Mouse (Mus musculus) B cell, adult 67 days (primary cell): ENCODE results near the gene Acads. TPM values are rescaled to one million over a fixed set of nuclear protein-coding genes. Genes with fewer than 3 reads are reported as not detected.

ENCODE experiments used
- total RNA-seq, 2 experiments: library from RNA; stranded (reverse); gene quantifications; 4 replicates each; pipeline ENCODE4 v1.2.4; 2023

The Acads gene
- total RNA-seq: 10 to 100 TPM; 15.7 to 20.1 TPM

DNA sequence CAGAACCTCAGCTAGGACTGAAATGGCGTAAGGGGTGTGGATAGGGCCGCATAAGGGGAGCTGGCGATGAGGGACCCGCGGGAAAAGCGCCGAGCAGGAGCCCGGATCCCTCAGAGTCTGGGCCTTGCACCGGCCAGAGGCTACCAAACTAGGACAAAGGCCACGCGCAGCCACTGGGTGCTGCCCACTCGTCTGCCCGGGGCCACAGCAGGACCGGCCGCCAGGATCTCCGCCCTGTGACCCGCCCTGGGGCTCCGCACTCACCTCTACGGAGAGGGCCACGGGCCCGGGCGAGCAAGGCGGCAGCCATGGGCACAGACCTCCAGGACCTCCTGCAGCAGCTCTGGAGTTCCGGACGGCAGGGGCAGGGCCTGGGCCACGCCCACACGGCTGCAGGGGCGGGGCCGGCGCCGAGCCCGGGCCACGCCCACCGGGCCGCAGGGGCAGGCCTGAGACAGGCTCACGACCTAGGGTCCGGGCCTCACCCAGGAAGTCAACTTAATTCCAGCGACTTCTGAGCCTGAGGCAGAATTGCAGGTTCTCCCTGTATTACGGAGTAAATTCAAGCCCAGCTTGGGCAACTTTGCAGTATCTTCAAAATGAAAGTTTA is at the start of gene Acads:
TSS of gene Acads (minus strand) at position 386 of the 610 bp plus-strand sequence.

DNA sequence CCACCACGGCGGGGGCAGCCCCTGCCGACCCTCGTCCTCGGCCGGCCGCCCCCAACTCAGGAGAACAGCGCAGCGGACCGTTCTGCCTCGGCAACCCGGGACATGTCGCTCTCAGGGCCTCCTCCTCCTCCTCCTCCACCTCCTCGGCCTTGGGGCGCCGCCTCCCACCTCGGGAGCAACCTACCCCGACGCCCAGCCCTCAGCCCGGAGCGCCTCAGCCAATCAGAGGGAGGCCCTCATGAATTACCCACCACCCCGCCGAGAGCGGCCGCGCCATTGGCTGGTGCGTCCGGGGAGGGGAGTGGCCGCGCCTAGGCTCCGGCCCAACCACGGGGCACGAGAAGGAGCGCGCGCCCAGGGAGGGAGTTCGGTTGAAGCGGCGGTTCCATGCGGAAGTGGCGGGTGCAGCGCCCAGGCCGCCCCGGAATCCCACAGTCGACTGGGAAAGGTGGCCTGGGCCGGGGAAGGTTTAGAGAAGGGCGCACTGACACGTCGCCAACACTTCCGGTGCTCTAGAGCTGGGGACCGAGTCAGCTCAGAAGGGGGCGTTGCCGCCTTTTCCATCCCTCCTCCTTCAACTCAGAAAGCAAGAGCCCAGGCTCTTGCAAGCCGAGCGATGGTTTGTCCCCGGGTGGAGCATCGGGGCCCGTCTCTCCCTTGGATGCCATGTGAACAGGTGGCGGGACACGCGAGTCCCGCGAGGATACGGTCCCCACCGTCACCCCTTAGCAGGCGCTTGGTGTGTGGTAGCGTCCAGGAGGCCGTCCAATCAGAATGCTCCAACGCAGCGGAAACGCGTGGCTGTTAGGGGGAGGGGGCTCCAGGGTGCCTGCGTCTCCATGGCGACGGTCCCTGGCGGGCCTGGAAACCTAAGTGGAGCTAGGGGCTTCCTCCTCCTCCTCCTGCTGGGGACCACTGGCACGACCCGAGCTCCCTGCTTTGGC is 39.2 kb upstream of the Acads start, which contains the start of gene Mlec:
TSS of gene Mlec (minus strand) at position 140 of the 944 bp plus-strand sequence.

DNA sequence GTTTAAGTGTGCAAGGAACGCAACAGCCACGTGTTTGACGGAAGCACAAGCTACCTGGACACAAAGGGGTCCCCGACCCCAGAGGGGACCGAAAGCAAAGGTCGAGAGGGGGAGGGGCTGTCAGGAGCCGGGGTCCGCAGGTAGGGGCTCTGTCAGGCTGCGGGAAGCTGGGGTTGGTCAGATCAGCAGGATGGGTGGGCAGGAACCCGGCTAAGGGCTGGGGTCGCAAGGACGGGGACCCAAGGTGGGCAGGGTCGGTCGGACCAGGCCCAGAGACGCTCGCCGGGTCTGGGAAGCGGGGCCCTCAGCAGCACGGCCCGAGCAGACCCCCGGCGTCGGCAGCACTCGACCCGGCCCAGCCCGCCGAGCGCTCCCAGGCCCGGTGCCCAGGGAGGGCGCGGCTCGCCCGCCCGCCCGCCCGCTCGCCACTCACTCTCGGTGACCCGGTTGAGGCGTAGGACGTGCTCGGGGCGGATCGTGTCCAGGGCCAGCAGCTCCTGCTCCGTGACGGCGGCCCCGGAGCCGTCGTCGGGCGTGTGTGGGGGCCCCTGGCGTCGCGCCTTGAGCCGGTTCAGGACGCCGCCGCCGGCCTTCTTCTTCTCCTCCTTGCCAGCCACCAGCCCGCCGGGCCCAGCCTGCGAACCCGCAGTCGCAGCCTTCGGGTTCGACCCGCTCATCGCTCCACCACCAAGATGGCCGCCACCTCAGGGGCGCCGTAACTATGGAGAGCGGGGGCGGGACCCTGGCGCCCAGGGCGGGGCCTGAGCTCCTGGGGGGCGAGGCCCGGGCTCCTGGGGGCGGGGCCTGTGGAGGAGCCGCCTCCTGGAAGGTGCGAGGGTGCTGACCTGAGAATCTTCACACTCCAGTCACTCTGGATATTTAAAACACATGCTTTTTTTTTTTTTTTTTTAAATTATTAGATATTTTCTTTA is 15.4 kb upstream of the Acads start, which contains the start of gene Unc119b:
TSS of gene Unc119b (minus strand) at position 742 of the 932 bp plus-strand sequence.

DNA sequence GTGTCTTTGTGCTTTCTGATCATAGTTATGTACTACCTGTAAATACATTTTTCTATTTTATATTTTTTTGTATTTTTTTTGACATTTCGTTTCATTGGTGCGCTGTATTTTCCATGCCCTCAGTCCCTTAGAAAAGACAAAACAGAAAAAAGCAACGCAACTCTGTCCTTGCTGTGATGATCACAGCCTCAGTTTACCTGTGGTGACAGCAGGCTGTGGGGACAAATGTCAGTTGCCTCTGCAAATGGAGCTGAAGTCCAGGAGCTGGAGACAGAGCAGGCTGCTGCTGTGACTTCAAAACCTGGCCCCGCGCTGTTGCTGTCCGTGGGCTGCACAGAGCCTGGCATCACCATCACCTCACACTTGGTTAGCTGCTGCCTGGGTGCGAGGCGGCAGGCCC is 21.0 kb downstream of the Acads start, which contains the start of gene Gm10401:
TSS of gene Gm10401 (minus strand) at position 101 of the 400 bp plus-strand sequence.

Other genes with a start within 250 kb of the Acads start
- 10 to 100 TPM in 1 of 2 experiments, 1 to 10 TPM in 1; 6.5 to 11.0 TPM for gene Oasl2, start 222.4 kb downstream of the Acads start, total RNA-seq
- gene Oasl1, start 196.1 kb downstream of the Acads start, total RNA-seq: 10 to 100 TPM; 17.6 to 26.5 TPM
- gene 2210016L21Rik, start 177.2 kb downstream of the Acads start, total RNA-seq: 10 to 100 TPM; 36.0 to 48.3 TPM
- not detected for gene Hnf1a, start 148.3 kb downstream of the Acads start, total RNA-seq
- gene Sppl3, start 108.2 kb downstream of the Acads start, total RNA-seq: 10 to 100 TPM; 52.6 to 56.1 TPM
- gene Gm10401, start 21.1 kb downstream of the Acads start, total RNA-seq: not detected
- gene Unc119b, start 15.6 kb upstream of the Acads start, total RNA-seq: 10 to 100 TPM; 42.6 to 43.8 TPM
- gene Mlec, start 38.8 kb upstream of the Acads start, total RNA-seq: 10 to 100 TPM; 83.4 to 92.8 TPM
- gene Cabp1, start 75.0 kb upstream of the Acads start, total RNA-seq: not detected
- gene Pop5, start 116.5 kb upstream of the Acads start, total RNA-seq: 10 to 100 TPM; 46.7 to 69.9 TPM
- gene Rnf10, start 153.6 kb upstream of the Acads start, total RNA-seq: 100 to 1,000 TPM; 138 to 150 TPM
- 10 to 100 TPM; 27.1 to 35.5 TPM for gene Coq5, start 160.3 kb upstream of the Acads start, total RNA-seq
- 100 to 1,000 TPM; 240 to 329 TPM for gene Dynll1, start 181.7 kb upstream of the Acads start, total RNA-seq
- gene Srsf9, start 207.8 kb upstream of the Acads start, total RNA-seq: 10 to 100 TPM; 69.6 to 71.0 TPM
- gene Gatc, start 221.8 kb upstream of the Acads start, total RNA-seq: 10 to 100 TPM; 13.0 to 13.1 TPM
- 10 to 100 TPM; 24.3 to 26.9 TPM for gene Triap1, start 221.9 kb upstream of the Acads start, total RNA-seq
- gene Cox6a1, start 229.6 kb upstream of the Acads start, total RNA-seq: 100 to 1,000 TPM; 199 to 204 TPM